Mouse (Mus musculus): ENCODE results near the gene Rtl4. TPM values are rescaled to one million over a fixed set of nuclear protein-coding genes. Genes with fewer than 3 reads are reported as not detected.

Gene Rtl4
- not detected in 2 replicates for polyA plus RNA-seq (2012; rRNA removed)

DNA sequence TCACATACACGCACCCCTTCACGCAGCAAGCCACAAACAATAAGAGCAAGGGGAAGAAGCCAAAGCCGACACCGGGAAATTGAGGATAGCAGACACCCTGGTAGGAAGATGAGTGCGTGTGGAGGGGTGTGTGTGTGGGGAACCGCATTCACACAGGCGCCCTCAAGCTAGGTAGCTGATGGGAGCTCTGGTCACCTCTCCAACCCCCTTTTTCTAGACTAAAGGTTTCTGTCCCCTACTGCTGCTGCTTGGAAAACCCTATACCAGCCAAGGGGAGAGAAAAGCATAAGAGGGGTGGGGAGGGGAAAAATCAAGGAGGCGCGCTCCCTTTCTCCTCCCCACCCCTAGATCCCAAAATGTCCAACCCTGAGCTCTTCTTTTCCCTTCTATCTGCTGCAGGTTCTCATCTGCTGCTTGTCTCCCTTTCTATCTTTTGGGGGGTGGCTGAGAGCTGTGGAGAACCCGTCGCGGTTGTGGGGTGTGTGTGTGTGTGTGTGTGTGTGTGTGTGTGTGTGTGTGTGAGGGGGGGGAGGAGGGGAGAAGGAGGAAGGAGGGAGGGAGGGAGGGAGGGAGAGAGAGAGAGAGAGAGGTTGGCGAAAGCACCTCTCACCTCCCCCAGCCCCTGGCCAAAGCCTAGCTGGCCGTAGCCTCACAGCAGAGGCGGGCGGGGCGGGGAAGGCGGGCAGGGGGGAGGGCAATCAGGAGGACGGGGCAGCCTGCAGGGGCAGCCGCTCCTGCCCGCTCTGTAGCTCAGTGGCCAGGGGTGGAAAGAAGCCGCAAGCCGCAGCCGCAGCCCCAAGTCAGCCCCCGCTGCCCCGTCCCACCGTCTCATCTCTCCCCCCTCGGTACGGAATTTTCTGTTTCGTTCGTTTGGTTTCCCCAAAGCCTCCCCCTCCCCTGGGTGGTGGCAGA, at the start of gene Rtl4:
Rtl4 (plus strand) TSS at position 701 of the 912 bp plus-strand sequence.

DNA sequence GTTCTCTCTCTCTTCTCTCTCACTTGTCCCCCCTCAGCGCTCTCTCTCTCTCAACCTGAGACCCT, 733 bp upstream of the Rtl4 start, which contains the start of gene Trpc5:
Trpc5 (minus strand) TSS at position 39 of the 65 bp plus-strand sequence.

Other genes starting within 250 kb of the Rtl4 start
- not detected in 2 replicates for gene Trpc5os, start 232.3 kb upstream of the Rtl4 start, polyA plus RNA-seq (2012; rRNA removed)
- not detected in 2 replicates for gene Trpc5, start 727 bp upstream of the Rtl4 start, polyA plus RNA-seq (2012; rRNA removed)